Mouse (Mus musculus): ENCODE data around the gene Tnfaip8l2. TPM values are rescaled to one million over a fixed set of nuclear protein-coding genes. Genes with fewer than 3 reads are reported as not detected.
"Not testable (repeated sequence)": the region's sequence is repeated elsewhere in the genome, so short reads cannot be mapped to it uniquely, and the experiment has no call there.

The Tnfaip8l2 gene
- total RNA-seq, 2 experiments from 2014 or later: 1.4 to 2.7 TPM

DNA sequence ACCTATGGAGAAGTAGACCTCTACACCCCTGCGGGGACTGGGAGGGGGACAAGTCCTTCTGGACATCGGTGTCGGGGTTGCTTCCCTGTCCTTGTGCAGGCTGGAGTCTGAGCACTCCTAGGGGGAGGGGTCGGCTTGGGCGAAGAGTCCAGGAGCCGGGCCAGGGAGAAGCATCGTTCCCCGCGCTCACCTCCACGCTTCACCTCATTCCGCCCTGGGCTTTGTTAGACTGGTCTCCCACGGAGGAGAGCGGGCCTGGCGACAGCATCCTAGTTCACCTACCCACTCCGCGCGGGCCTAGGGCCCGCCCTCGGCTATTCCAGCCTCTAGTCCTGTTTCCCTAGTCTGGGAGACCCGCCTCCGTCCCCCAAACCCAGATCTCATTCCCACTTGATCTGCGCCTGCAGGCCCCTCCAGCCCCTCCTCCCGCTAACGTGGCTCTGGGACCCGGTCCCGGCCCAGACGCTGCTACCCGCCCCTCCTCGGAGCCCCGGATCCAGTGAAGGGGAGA, 18.9 kb upstream of the Tnfaip8l2 start:
- intact Hi-C loops (cut with DNase I): no loop called here
- DNase-seq: no peak

DNA sequence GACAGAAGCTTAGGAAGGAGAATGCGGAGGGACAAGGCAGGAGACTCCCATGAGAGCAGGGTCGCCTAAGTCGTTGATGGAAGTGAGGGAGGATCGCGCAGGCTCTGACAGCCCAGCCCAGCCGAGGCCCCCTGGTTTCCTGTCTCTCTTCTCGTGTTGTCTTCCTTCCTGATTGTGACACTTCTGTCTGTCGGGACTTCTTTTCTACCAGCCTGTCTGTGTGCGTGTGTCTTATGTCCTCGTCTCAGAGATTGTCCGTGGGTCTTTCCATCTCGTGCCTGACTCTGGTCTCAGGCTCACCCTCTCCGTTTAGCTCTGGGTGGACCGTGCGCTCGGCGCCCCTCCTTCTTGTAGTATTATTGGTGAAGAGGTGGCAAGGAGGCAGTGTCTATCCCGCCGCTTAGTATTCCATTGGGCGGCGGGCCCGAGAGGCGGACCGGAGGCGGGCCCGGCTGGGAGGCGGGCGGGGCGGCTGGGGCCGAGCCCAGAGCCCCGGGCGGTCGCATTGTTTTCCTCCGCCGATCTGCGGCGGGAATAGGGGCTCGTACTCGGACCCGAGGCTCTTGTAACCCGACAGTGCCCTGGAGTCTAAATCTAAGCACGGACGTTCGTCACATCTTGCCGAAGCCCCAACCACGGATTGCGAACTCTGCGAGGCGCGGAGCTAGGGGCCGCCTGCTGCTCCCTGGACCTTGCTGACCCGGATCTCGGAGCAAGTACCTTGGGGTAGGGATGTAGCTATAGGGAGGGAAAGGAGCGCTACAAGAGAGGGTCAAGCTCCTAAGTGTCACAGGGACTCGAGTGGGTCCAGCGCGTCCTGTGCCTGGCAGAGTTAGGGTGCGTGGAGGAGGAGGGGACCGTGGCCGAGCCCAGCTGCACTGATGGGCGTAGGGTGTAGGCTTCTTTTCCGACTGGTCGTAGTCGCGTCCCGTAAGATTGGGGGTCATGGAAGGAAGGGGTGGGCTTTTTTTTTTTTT, 18.1 kb upstream of the Tnfaip8l2 start, which contains the start of gene Sema6c:
Sema6c (plus strand) TSS at position 471 of the 977 bp plus-strand sequence.
- intact Hi-C loops (cut with DNase I): loop anchor here (5.0 kb wide), 1 partner anchor 102 kb away; no protein-coding TSS in a partner anchor
- peak; percentile 88 for DNase-seq

GRCm38 (mm10) chr3:95159511-95159986, 17.4 kb upstream of the Tnfaip8l2 start:
- DNase-seq: no peak
- intact Hi-C loops (cut with DNase I): loop anchor here (5.0 kb wide), 1 partner anchor 103 kb away; no protein-coding TSS in a partner anchor

DNA sequence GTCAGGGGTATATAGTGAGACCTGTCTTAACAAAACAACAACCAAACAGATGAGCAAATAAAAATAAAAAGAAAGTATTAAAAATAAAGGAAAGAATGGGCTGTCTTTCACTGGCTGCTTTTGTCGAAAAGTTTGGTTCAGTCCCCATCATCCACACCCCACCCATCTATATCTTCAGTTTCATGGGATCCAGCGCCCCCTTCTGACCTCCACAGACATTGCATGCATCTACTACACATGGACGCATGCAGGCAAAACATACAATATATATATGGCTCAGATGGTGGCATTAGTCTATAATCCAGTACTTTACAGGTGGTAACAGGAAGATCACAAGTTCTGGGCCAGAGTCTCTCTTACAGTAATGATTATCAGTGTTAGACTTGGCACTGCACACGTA, 11.7 kb upstream of the Tnfaip8l2 start:
- DNase-seq: peak in 1 of 2 experiments; percentile 60
- intact Hi-C loops (cut with DNase I): no loop called here

GRCm38 (mm10) chr3:95147924-95148323, 5.8 kb upstream of the Tnfaip8l2 start:
- intact Hi-C loops (cut with DNase I): no loop called here
- no peak for DNase-seq

GRCm38 (mm10) chr3:95142617-95143011, 454 bp upstream of the Tnfaip8l2 start:
- intact Hi-C loops (cut with DNase I): loop anchor here (1.0 to 2.0 kb wide), 3 partner anchors 32 to 121 kb away; partner anchors contain the start of gene Gabpb2
- peak; percentile 90 to 95 for DNase-seq

DNA sequence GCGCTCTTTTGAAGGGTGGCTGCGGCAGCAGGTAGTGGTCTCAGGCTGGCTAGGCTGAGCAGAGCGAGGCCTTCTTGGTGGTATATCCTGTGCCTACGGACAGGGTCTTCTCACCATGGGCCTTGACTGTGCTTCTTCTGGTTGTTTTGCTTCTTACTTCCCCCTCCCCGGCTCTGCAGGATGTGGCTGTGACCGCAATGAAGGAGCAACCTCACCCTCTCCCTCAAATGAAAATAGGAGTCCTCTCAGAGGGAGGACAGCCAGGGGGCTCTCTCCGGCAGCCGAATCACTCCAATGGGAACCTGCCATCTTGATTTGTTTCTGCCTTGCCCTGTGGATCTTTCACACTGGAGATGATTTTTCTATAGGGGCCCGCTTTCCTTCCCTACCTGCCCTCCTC, 686 bp downstream of the Tnfaip8l2 start:
- intact Hi-C loops (cut with DNase I): no loop called here
- peak in 1 of 2 experiments; percentile 31 for DNase-seq

DNA sequence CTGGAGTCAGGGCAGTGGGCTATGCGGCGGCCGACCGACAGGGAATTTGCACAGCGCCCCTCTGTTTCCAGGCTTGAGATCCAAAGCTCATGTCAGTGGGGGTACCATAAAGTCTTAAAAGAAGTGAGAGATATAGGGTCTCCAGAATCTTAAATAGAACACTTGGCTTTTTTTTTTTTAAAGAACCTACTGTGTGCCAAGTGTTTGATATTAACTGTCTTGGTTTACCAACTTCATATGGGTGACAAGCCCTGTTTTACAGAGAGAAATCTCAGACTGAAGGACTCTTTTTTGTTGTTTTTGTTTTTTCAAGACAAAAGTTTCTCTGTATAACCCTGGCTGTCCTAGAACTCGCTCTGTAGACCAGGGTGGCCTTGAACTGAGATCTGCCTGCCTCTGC, 1.4 kb downstream of the Tnfaip8l2 start:
- intact Hi-C loops (cut with DNase I): no loop called here
- DNase-seq: no peak

GRCm38 (mm10) chr3:95140289-95140595, 1.9 kb downstream of the Tnfaip8l2 start:
- no peak for DNase-seq
- intact Hi-C loops (cut with DNase I): no loop called here

DNA sequence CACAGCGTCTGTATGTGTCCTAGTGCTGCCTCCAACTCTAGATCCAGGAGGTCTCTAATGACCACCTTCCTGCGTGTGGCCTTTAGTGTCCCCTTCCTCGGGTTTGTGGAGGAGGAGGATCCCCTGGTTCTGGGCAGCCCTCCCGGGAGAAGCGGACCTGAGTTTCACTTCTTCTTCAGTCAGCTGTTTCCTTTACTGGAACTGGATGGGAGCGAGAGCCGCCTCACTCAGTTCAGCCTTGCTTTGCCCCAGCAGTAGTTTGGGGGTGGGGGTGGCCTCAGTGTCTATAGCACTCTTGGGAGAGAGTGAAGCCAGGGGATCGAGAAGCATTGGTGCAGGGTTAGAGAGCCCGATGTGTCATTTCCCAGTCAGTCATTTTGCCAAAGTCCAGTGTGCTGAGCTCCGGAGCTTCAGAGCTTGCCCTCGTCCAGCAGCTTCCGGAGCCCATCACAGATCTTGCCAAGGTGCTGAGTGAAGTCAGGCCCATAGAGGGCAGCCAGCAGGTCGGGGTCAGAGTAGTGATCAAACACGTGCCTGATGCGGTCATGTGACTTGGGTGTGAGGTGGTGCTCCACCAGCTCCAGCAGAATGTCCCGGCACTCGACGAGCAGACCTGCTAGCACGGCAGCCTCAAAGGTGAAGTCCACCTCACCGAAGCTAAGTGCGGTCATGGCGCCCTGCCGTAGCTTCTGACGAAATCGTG, 2.4 kb downstream of the Tnfaip8l2 start:
- intact Hi-C loops (cut with DNase I): no loop called here
- DNase-seq: peak in 1 of 2 experiments; percentile 24

GRCm38 (mm10) chr3:95136336-95136735, 5.8 kb downstream of the Tnfaip8l2 start:
- no peak for DNase-seq
- intact Hi-C loops (cut with DNase I): no loop called here

GRCm38 (mm10) chr3:95135433-95136052, 6.6 kb downstream of the Tnfaip8l2 start:
- no peak for DNase-seq
- intact Hi-C loops (cut with DNase I): no loop called here

DNA sequence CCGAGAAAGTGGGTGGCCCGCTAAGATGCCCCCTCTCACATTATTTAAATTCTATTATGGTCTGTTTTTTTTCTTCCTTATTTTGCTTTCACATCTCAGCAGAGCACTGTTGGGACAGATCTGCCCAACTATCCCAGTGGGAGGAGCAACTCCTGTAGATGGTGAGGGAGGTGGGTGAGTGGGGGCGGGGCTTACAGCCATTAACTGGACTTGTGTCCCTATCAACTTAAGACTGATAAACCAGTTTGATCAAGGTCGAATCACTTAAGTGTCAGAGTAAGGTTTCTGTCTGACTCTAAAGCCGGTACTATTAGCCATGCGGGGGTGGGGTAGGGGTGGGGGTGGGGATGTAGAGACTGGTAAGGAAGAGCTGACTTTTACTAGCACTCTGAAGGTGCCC, 7.1 kb downstream of the Tnfaip8l2 start:
- peak; percentile 47 to 51 for DNase-seq
- intact Hi-C loops (cut with DNase I): no loop called here

- intact Hi-C loops (cut with DNase I); DNase-seq: not testable (repeated sequence)
Measured at GRCm38 (mm10) chr3:95134133-95134532, 8.0 kb downstream of the Tnfaip8l2 start.

- peak; percentile 85 to 86 for DNase-seq
- intact Hi-C loops (cut with DNase I): loop anchor here (2.0 kb wide), 1 partner anchor 23 kb away; the partner anchor contains the start of gene Vps72
Measured at GRCm38 (mm10) chr3:95133680-95134101, 8.5 kb downstream of the Tnfaip8l2 start, which contains the start of the genes Scnm1 and Lysmd1. Gene Scnm1, minus strand, starts transcription at chr3:95134011. Gene Lysmd1, plus strand, starts transcription at chr3:95134088.

DNA sequence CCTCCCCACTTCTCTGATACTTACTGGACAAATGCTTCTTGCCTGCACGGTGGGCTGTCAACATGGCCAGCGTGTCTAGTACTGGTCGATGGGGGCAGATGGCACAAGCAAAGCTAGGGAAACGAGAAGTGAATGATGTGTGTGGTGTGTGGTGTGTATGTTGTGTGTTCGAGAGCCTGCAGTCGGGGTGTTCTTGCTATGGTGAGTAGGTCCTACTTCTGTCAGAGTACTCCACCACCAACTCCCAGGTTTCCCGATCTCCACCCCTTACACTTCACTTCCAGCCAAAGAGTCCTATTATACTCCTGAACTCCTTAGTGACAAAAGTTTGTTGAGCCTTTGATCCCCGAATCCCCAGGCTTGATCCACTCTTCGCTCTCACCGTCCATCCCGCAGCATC, 9.0 kb downstream of the Tnfaip8l2 start:
- intact Hi-C loops (cut with DNase I): loop anchor here (2.0 kb wide), 1 partner anchor 22 kb away; the partner anchor contains the start of gene Vps72
- no peak for DNase-seq

DNA sequence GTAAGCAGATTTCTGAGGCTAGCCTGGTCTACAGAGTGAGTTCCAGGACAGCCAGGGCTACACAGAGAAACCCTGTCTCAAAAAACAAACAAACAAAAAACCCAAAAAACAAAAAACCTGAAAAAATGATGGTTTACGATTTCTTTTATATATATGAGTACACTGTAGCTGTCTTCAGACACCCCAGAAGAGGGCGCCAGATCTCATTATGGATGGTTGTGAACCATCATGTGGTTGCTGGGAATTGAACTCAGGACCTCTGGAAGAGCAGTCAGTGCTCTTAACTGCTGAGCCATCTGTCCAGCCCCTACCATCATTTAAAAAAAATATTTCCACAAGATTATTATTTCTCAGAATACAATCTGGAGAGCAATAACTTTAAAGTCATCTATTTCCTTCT, 9.8 kb downstream of the Tnfaip8l2 start:
- DNase-seq: not testable (repeated sequence)
- intact Hi-C loops (cut with DNase I): loop anchor here (2.0 kb wide), 1 partner anchor 22 kb away; the partner anchor contains the start of gene Vps72

DNA sequence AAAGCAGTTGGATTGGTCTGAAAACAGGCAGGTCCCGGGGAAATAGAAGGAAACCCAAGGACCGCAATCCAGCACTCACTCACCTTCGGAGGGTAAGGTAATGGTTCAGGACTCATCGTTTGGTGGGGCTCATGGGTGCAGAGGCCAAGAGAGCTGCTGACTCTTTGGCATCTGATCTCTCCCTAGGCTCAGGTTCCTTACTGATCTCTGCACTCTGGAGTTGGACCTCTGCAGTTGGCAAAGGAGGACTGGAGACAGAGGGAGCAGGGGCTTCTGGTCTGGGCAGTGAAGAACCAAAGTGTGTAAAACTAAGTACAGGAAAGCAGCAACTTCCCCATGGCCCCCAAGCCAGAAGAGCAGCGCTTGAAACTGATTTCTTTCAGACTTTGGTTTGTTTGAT, 12.1 kb downstream of the Tnfaip8l2 start:
- intact Hi-C loops (cut with DNase I): no loop called here
- DNase-seq: no peak

DNA sequence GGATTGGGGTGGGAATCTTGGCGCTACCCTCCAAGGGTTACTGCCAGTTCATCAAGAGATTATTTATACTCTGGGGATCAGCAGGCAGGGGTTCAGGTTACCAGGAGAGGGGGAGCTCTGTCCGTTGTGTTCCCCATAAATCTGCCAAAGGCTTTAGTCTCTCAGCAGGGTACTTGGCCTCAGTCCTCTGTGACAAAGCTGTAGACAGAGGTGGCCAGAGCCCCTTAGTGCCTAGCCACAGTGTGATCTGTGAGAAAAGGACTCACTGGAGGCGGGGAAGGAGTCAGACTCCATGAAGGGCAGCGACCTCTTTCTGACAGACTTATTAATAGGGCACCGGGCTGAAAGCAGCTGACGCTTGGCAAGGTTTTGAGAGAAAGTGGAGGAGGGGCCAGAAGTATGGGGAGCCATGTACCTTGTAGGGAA, 12.9 kb downstream of the Tnfaip8l2 start:
- intact Hi-C loops (cut with DNase I): no loop called here
- DNase-seq: peak in 1 of 2 experiments; percentile 52

DNA sequence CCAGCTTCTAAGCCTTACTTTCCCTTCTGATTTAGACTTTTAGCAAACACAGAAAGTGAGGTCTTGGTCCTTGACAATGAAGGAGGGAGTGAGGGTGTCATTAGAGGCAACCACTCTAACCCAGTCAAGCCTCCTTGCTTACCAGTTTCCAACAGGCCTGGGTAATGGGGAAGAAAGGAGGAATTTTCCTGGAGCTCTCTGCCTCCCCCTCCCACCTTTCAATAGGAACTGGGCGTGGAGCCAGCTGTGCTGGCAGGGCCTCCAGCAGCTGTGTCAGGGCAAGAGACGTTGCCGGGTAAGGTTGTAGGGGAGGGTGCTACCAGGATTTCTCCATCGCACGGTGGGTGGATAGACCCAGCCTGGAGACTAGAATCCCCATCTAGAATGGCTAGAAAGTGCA, 17.2 kb downstream of the Tnfaip8l2 start:
- DNase-seq: peak; percentile 40 to 46
- intact Hi-C loops (cut with DNase I): no loop called here
